Mouse (Mus musculus): ENCODE results near the gene Tcl1b4.

The Tcl1b4 gene

DNA sequence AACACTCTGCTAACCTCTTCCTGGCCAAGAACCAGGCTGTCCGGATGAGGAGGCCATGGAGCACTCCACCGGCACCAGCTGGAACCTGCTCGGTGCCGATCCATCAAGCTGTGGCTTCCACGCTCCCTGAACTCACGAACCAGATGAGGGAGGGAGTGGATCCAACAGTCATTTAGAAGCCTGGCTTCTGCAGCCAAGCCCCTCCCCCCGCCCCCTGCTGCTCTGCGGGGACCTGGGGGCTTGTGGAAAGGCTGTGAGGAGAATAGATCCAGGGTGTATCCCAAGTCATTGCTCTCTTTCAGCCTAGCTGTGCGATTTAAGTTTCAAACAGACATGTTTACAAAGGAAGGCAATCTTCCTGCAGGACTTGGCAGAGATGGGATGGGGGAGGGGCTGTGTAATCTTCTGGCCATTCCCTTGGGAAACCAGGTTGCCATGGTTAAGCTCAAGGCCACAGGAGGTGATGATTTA, 47.0 kb downstream of the Tcl1b4 start:
- DNase-seq (ENCODE audit: low spot score): no peak

DNA sequence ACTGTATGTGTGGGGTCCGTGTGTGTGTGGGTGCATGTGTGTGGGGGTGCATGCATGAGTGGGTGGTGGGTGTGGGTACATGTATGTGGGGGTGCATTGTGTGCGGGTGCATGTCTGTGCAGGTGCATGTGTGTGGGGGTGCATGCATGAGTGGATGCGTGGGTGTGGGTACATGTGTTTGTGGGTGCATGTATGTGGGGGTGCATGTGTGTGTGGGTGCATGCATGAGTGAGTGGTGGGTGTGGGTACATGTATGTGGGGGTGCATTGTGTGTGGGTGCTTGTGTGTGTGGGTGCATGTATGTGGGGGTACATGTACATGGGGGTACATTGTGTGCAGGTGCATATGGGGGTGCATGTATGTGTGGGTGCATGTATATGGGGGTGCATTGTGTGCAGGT, 52.0 kb downstream of the Tcl1b4 start:
- DNase-seq (ENCODE audit: low spot score): no peak

Data from layer of hippocampus, adult 11-12 months (tissue).